Mouse (Mus musculus) common myeloid progenitor, adult 5-6 weeks (primary cell): Measurements from ENCODE around the gene Draxin. TPM values are rescaled to one million over a fixed set of nuclear protein-coding genes. Genes with fewer than 3 reads are reported as not detected.
"Not testable (repeated sequence)": the region's sequence is repeated elsewhere in the genome, so short reads cannot be mapped to it uniquely, and the experiment has no call there.

Experiments used
- ATAC-seq: replicated peaks from 2 replicates; pipeline ENCODE4 v1.8.0; 2016; ENCODE audit warnings: low read depth, mild to moderate bottlenecking, moderate TSS enrichment, inconsistent platforms; ENCODE audit not compliant: poor library complexity, severe bottlenecking
- total RNA-seq: library from RNA; stranded (forward); fragments of 200-1000, 187-1606 nt; gene quantifications from 2 replicates; pipeline ENCODE4 v1.2.3, GENCODE M21; 2017

The Draxin gene
- total RNA-seq, 1 experiment from 2014 or later = 0.09 TPM

DNA sequence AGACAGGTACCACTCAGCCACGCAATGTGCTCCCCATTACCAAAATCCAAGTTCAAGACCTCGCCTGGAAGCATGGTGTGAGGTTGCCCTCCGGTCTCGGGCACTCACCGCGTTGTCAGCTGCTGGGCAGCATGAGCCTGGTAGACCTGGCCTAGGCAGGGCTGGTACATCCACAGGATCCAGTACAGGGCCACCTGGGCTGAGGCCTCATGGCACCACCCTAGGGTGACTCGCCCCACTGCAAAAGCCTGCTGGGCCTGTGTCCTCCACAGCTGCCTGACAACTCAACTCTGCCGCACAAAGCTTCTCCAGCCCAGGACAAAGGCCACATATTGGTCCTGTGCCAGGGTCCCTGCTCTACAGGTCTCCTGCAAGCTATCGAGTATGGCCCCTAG lies 69.4 kb downstream of the Draxin start:
- no peak for ATAC-seq

DNA sequence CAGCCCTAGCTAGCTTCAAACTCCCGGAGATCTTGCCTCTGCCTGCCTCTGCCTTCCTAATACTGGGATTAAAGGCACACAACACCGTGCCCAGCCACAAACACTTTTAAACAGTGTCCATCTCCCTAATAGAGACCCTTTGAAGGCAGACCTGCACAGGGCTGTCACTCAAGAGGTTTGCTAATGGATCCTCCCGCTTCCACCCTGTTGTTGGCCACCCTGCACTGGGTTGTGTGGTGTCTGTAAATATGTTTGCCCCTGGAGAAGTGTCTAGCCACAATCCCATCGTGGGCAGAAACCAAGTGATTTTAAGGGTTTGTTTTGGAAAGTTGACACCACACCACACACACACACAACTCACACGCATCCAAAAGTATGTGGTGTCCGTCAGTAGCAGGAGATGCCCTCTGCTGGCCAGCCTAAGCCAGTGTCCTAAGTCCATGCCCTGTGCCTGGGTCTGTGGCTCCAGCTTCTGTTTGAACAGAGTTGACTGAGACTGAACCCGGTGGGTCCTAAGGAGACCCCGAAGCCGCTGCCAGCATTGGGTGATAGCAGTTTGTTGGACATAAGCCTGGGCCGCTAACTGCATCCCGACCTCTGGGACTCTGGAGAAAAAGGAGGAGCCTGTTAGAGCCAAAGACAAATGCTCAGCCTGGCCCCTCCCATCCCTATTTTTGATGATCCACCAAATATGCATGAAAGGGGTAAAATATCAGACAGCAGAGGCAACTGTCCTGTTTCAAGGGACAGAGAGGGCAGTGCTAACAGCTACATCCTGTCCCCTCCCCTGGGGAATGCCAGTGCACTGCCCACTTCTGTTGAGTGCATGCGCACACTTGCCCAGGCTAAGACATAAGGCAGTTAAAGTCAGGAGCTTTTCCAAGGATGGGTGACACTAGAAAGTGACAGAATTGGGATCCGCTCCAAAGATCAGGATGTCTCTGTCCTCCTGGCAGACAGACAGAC lies 70.1 kb downstream of the Draxin start:
- peak; percentile 83 for ATAC-seq

DNA sequence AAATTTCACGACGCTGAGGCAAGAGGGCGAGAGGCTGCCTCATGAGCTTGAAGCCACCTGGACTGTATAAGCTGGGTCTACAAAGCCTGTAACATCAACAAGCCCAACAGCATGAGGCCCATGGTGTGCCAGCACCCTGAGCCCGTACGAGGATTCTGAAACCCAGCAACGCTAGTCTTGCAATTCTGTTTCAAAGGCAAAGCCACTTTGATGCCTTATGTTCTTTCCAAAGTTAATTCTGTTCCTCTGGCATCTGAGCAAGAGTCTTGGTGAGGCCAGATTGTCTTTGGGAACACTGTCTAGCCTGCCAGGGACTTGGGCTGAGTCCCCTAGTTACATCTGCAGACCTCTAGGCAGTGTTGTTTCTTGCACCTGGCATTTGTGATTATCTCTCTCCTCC lies 71.5 kb downstream of the Draxin start:
- ATAC-seq = no peak

DNA sequence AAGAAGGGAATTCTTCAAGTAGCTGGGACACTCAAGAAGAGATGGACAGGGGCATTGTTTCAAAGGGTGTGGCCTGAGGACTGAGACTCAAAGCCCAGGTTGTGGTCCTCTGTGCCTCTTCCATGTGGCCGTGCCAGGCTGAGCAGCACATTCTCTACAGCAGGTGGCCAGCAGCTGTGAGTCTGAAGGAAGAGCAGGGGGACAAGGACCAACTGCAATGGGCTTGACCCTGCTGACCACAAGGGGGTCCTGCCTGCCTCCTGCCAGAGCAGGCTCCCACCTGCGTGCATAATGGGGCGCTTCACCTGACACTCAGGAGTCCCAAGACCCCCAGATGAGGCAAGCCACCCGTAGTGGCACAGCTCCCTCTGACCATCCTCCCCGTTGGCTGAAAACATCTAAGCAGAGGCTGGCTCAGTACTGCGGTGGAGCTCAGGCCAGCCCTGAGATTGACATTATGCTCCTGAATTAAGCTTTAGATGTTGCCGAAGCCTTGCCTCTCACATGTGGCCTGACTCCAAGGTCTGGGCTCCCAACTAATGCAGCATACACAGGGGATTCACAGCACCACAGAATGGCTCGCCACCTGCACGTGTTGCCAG lies 72.2 kb downstream of the Draxin start:
- no peak for ATAC-seq

DNA sequence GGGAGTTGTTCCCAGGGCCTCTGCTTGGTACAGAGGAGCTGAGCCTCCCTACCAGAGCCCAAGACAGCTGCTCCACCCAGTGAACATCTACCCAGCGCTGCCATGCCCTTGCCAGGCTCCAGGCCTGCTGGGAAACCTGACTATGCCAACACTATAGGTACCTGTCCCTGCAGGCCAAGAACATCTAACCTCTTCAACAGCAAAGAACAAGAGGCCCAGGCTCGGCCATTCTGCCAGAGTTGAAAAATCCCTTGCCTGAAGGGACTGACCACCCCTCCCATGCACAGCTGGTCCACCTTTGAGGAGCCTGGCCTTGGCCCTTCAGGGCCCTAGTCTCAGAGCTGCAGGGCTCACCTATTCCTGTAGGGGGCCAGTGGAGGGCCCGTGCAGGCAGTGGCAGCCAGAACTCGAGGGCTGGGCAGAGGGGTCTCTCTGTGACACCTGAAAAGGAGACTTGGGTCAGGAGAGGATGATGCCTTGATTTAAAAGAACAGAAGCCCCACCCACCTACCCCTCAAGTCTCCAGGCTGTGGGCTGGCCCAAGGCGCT lies 72.8 kb downstream of the Draxin start:
- peak; percentile 62 for ATAC-seq

DNA sequence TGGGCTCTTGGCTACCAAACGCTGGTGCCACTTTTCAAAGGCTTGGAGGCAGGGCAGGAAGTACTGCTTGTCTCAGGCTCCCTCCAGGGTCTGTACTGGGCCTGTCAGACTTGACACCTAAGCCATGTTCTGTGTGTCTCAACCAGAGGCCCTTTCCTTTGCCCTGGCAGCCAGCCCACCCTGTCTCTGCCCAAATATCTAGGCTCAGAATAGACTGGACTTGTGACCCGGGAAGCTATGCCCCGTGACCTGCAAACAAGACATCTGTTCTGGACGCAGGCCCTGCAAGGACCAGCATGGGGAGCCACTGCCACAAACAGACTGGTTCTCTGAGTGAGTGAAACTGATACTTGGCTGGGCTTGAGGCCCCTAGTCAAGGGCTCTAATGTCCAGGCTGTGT lies 73.7 kb downstream of the Draxin start:
- no peak for ATAC-seq

DNA sequence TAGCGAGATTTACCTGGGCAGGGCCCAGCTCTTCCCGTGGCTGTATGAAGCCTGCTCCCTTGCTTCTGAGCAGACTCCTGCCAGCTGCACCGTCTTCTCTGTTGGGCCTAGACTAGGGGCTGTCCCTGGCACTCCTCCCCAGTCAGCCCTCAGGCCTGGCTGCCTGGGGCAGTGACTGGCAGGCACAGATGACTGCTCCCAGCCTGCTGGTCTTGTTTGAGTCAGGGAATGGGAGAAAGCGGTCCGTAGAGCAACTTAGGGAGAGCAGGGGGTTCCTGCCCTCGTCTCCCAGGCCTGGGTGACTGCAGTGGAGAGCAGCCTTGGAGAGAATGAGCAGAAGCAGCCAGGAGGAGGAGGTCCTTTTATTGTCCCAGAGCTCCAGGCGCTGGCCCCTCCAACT lies 74.3 kb downstream of the Draxin start:
- ATAC-seq = no peak

DNA sequence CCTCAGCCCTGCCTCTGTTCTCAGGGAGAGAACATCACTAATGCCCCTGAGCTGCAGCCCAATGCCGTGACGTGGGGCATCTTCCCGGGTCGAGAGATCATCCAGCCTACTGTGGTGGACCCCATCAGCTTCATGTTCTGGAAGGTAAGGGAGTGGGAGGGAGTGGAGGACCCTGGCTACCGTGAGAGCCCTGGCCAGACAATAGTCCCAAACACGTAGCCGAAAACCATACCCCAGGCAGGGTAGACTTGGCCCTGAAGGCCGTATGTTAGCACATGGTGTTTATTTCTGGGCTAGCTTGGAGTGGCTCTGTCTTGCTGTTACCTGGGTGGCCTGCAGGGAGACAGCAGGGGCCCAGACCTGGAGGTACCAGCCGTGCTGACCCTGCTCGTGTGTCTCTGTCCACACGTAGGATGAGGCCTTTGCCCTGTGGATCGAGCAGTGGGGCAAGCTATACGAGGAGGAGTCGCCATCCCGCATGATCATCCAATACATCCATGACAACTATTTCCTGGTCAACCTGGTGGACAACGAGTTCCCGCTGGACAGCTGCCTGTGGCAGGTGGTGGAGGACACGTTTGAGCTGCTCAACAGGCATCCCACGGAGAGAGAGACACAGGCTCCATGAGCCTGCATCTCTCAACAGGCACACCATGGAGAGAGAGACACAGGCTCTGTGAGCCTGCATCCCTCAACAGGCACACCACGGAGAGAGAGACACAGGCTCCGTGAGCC lies 75.4 kb downstream of the Draxin start:
- no peak for ATAC-seq

DNA sequence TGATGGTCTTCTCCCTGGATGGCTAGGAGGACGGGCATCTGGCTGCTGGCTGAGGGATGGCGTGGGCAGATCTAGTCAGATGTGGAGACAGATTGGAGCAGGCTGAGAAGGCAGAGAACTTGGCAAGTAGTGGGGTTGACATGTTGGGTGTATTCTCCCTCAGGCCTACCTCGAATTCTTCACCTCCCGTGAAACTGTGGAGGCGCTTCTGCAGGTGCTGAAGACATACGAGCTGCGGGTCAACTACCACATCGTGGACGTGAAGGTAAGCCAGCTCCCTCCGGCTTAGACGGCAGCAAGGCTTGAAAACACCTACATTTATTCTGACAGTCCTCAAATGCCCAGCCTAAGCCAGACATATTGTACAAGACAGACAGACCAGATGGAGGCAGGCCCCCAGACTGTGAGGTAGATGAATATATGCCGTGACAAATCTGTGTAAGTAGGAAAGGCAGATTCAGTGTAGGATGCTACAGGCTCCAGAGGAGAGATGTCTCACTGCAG lies 77.0 kb downstream of the Draxin start:
- no peak for ATAC-seq

DNA sequence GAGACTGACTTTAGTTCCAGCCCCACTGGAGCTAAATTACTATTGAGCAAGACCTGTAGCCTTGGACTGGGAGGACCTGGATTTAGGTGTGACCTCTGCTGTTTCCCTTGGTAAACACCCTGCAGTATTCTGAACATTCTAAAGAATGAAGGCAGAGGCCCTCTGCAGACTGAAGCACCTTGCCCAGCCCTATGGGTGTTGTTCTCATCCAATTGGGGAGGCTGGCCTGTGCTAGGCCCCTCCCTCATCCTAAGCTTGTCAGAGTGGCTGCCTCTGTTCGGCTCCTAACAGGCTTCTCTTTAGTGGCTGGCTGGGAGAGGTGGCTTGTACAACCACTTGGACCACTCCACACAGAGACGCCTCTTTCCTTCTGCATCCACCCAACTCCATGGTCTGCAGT lies 77.5 kb downstream of the Draxin start:
- ATAC-seq = no peak

DNA sequence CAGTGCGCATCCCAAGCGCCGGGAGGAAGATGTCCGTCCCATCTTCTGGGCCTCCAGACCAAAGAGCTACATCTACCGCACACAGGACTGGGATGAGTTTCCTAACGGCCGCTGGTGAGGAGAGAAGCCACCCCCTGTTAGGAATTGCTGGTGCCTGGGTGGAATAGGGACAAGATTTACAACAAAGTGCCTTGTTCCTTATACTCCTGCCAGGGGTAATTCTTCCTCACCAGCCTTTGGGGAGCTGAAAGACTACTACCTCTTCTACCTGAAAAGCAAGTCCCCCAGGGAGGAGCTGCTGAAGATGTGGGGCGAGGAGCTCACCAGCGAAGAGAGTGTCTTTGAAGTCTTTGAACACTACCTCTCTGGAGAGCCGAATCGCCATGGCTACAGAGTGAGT lies 78.6 kb downstream of the Draxin start:
- ATAC-seq = no peak

DNA sequence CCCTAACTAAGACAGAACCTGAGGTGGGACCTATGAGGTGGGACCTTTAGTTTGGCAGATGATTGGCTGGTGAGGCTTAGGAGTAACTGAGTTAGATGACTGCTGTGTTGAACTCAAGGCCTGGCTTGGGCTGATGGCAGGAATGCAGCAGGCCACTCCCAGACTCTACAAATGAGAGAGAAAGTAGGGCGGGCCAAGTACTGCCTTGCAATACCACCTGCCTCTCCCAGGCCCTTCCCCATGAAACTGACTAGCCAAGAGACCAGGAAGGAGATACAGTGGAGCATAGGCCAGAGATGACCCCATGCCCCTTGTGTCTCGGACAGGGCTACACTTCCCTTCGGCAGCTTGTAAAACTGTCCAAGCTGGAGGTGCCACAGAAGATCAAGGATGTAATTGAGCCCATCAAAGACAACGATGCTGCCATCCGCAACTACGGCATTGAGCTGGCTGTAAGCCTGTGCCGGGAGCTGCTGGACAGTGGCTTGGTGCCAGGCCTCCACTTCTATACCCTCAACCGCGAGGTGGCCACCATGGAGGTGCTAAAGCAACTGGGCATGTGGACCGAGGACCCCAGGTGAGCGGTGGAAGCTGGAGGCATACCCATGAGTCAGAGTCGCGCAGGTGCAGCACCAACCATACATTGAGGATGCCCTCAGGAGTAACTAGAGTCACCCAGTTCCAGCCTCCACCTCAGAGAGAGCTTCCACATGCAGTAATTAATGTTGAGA lies 79.3 kb downstream of the Draxin start:
- no peak for ATAC-seq

DNA sequence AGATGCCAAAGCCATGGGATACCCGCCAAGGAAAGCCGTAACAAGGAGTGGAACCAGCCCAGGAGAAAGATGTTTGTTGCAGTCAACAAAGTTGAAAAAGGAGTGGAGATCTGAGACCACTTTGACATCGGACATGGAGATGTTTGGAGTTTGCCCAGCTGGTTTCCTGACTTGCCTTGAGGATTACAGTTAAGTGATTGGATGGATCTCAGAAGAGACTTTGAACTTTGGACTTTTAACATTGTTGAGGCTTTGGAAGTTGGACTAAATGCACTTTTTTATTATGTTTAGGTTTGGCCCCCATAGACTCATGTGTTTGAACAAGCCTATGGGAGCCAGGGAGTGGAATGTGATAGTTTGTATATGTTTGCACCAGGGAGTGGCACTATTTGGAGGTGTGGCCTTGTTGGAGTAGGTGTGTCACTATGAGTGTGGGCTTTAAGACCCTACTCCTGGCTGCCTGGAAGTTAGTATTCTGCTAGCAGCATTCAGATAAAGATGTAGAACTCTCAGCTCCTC lies 80.0 kb downstream of the Draxin start:
- ATAC-seq = not testable (repeated sequence)

Other genes with a start within 250 kb of the Draxin start
- 17.7 and 24.4 TPM in 2 replicates for gene Mfn2, start 226.0 kb downstream of the Draxin start, total RNA-seq
- 3.4 and 11.4 TPM in 2 replicates for gene Plod1, start 193.9 kb downstream of the Draxin start, total RNA-seq
- 30.4 and 34.6 TPM in 2 replicates for gene 2510039O18Rik, start 189.8 kb downstream of the Draxin start, total RNA-seq
- gene Nppb, start 144.9 kb downstream of the Draxin start, total RNA-seq = not detected in 2 replicates
- not detected in 2 replicates for gene Nppa, start 130.0 kb downstream of the Draxin start, total RNA-seq
- gene Clcn6, start 91.9 kb downstream of the Draxin start, total RNA-seq = 1.4 and 6.4 TPM in 2 replicates
- gene Mthfr, start 91.6 kb downstream of the Draxin start, total RNA-seq = 5.9 and 8.6 TPM in 2 replicates
- 23.6 and 31.2 TPM in 2 replicates for gene Agtrap, start 42.7 kb downstream of the Draxin start, total RNA-seq
- gene Mad2l2, start 314 bp downstream of the Draxin start, total RNA-seq = 8.4 and 17.2 TPM in 2 replicates
- 2.9 and 7.1 TPM in 2 replicates for gene Fbxo6, start 21.4 kb upstream of the Draxin start, total RNA-seq
- gene Fbxo44, start 29.8 kb upstream of the Draxin start, total RNA-seq = 1.4 and 3.0 TPM in 2 replicates
- 0.27 TPM in 1 of 2 replicates, not detected in the other for gene Fbxo2, start 29.9 kb upstream of the Draxin start, total RNA-seq
- gene Disp3, start 157.3 kb upstream of the Draxin start, total RNA-seq = not detected in 2 replicates